Mouse (Mus musculus) layer of hippocampus, adult 9-10 months (tissue): ENCODE measurements at regions not wholly inside any gene's neighbourhood (a gene's known extent, or its start where the extent isn't known, plus 50 kb on each side); places are given as distances from the start of the nearest gene placed in this dataset.

Source experiments
- DNase-seq: peaks from one replicate; pipeline ENCODE4 v3.0.0; 2022; ENCODE audit warnings: low spot score

DNA sequence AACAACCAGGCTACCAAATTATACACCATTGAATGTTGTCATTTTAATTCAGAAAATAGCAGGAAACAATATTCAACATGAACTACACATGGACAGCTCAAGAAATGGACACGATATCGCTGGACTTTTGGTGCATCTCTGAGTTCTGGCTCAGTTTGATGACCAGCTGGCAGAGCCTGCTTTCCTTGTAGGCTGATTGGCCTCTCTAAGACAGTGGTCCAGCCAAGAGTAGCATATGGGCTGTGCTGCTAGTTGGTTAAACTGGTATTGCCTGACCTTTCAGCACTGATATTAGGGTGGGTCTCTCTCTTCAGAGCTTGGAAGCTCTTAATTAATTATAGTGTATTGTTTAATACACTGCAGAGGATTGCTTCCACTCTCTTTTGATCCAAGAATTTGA, 705.8 kb upstream of the Ddx18 start:
- no peak for DNase-seq

DNA sequence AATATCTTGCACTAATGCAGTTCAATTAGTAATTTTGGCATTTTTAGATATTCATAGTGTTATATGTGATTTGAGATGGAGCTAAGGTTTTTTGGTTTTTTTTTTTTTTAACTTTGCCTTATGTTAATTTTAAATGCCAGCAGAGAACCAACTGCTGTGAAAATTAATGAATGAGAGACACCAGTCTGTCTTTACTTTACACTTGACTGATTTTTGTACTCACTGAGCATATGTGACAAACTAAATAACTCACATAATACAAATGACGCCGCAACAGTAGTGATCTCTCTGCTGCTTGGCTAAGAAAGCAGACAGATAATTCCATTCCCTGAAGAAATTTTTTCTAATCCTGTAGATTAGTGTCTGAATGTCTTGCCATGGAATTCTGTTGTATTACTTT, 675.2 kb upstream of the Ddx18 start:
- no peak for DNase-seq

DNA sequence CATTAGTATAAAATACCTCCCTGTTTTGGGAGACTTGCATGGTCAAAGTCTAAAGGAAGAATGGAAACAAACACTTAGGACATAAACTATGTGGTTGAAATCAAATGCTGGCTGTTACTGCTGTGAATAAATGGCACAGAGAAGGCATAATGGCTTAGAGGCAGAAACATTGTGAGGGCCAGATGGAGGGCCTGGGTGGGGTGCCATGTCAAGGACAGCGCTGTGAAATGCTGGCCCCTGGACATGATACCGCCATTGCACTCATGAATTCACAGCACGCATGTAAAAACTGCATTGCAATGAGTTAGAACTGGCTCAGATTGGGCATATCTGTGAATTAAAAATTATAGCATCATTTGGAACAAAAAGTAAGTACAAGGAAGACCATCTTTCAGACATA, 673.7 kb upstream of the Ddx18 start:
- no peak for DNase-seq

DNA sequence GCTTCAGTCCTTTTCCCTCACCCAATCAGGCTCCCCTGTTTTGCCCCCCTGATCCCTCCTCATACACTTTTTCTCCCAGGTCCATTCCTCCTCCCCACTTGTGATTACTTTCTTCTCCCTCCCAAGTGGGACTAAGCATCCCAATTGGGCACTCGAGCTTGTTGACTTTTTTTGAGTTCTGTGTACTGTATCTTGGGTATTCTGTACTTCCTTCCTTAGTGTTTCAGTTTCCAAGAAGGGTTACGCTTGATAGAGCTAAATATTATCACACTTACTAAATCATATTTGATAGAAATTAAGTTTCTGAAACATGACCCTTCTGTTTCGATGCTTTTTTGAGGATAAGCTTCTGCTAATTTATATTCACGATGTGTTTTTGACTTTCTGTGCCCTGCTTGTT, 662.7 kb upstream of the Ddx18 start:
- no peak for DNase-seq

DNA sequence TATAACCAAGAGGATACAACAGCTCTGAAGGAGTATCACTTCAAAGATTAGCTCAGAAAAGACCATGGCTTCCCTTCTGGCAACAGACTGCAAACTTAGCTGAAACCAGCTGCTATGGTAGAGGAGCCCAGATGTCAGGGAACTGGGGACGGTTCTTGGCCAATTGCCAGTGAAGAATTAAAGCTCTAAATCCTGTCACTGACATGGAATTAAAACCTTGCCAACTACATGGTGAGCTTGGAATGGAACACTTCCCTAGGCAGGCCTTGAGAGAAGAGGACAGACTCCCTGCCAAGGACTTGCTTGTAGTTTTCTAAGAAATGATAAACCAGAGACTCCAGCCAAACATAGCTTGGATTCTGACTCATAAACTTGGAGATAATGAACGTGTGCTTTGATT, 644.7 kb upstream of the Ddx18 start:
- peak; percentile 6 for DNase-seq

DNA sequence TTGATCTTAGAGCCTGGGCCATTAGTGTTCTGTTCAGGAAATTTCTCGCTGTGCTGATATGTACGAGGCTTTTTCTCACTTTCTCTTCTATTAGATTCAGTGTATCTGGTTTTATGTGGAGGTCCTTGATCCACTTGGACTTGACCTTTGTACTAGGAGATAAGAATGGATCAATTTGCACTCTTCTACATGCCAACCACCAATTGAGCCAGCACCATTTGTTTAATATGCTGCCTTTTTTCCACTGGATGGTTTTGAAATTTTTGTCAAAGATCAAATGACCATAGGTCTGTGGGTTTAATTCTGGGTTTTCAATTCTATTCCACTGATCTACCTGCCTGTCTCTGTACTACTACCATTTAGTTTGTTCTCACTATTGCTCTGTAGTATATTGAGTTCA, 640.8 kb upstream of the Ddx18 start:
- no peak for DNase-seq

DNA sequence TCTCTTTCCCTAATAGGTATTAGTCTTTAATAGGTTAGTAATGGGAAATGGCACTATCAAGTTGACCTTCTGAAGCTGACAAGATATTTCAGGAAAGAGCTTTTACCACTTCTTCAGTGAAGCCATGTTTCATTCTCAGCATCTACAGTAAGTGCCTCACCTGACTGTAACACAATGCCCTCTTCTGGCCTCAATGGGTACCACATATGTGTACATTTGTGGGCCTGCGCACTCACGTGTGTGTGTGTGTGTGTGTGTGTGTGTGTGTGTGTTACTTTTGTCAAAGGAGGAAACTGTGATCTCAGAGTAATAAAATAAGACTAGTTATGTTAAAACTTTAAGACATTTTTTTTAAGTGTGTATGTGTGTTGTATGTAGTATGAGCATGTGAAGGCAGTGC, 601.8 kb upstream of the Ddx18 start:
- no peak for DNase-seq

DNA sequence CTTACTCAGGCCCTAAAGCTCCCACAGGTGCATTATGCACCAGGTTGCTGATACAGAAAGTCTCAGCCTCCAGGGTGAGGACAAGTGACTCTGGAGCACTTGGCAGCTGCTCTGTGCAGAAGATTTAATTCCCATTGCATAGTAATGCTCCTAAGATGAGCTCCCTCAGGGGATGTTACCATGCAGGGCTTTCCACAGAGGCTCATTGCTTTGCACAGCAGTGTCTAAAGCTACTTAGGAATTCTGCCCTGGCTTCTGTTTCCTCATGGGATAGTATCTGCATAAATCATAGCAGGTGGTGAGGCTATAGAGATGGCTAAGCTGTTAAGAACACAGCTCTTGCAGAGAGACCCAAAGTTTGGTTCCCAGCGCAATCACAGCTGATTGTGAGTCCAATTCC, 594.0 kb upstream of the Ddx18 start:
- no peak for DNase-seq

DNA sequence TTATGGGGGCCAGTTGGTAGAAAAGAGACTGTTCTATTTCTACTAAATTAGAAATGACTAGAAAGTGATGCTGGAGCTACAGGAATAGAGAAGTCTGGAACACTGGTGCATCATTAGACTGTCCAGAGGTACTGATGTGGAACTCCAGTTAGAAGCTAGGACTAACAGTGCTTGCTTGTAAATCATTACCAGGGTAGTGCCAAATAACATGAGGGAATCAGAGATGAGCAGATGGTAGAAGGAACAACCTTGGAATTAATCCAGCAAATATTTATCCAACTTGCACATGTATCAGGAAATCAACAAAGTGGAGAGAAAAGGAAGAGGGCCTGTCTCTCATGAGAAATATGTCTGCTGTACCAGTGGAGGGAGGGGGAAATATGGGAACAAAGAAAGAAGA, 573.6 kb upstream of the Ddx18 start:
- DNase-seq = peak; percentile 15

DNA sequence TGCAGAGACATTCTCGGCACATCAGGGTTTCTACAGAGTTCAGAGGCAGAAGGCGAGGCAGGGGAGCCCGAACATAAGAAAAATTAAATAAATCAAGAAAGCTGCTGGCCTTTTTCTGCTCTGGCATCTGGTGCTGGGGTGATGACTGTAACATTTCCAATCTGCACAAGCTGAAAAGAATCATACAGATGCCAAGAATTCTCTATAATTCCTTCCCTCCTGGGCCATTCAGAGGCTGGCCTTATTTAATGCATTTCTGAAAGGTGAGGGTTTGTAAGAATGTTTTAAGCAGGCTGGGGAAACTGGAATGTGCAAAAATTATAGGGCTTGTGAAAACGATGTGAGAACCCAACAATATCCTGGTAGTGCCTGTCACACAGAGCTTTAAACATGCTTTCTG, 556.2 kb upstream of the Ddx18 start:
- no peak for DNase-seq

DNA sequence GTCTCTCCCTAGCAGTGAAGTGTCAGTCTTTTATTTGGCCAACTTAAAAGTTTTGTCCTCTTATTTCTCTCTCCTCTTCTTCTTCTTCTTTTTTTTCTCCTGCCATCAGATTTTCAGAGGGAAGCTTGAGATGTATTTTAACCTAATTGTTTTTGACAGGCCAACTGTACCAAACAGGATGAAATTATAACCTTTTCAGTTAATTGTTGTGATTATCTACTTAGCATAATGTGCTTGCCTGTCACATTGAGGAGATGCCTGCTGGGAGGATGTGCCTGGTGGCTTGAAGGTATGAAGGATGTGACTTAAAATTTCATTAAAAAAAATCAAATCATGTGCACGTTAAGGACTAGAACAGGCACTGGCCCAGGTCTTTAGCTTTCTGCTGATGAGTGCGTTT, 527.9 kb upstream of the Ddx18 start:
- DNase-seq = no peak

DNA sequence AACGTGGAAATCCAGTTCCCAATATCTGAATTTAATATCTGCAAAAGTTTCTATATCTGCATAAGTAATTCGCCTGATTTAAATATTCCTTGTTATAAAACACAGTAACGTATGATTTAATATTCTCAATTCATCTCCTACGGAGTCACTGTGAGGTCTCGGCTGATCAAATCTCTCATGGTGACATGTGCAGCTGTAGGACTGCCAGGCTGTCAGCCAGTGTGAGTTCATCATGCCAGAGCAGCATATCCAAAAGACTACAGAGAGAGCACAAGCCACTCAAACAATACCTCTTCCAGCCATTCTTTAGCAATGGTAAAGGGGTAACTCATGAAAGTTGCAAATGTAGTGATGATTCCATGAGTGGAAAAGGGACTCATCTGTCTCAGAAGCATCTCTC, 514.7 kb upstream of the Ddx18 start:
- DNase-seq = no peak

DNA sequence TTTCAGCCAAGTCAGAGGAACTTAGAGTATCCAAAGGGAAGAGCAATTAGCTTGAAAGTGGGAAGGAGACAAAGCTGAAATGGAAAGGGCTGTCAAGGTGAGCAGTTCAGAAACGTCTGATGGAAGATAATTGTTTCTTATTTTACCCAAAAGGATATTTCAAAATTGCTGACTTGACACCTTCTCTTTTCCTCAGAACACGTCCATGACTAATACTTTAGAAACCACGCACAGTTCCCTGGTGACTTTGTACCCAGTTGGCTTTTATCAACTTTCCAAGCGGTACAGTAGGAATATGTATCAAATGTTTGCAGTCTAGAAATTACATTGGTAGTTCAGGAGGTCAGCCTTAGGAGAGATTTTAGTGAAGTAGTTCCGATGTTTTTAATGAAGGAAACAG, 508.3 kb upstream of the Ddx18 start:
- DNase-seq = no peak

DNA sequence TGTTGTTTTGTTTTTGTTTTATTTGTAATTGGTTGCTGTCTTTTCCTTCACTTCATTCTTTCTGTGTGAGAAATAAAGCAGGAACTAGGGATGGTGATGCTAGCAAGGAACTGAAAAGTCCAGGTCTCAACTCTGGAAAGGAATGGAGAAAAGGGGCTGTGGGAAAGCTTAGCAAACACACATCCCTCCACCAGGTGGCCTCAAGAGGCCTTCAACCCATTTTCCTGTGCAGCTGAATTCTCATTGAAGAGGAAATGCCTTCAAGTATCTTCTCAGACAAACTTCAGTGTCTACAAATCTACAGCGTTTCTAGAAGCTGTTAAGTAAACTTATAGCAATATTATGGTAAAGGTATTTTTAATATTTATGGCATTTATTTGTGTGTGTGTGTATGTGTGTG, 487.4 kb upstream of the Ddx18 start:
- no peak for DNase-seq

DNA sequence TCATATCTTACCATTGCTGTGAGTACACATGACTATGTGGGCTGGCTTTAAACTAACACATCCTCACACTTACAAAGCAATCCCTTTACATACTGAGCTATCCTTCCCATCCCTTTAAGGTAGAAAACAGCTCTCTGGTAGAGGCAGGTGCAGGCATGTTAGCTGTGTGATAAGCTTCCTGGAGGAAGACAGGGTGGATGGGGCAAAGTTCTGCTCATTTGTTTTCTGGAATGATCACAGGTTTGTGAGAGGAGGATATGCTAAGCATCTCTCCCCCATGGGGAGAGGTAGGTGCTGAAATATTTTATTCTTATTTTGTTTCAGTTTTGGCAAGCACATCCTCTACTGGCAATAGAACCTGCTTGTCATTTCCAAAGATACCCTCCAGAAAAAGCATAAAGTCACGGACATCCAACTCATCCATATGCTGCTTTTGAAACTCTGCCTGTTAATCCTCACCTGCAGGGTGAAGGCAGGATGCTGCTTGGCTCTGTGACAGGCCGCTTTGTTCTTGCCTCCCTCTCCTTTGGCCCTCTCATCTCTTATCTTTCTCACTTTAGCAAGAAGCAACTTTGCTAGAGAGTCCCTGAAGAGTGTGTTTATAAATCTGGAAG, 480.4 kb upstream of the Ddx18 start:
- DNase-seq = no peak

DNA sequence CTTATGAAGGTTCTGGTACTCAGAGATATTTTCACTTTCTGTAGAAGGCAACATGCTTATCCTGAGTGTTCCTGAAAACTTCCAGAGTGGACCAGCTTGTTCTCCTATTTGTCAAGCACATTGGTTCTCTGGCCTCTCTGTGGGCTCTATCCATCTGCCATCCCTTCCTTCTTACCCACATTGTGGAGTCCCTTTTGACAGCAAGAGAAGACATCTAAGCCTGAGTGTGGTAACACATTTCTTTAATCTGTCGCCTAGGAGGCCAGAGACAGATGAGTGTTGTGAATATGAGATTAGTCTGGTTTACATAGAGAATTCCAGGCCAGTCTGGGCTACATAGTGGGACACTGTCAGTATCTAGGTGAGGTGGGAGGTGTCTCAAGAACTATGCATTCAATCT, 476.1 kb upstream of the Ddx18 start:
- no peak for DNase-seq

DNA sequence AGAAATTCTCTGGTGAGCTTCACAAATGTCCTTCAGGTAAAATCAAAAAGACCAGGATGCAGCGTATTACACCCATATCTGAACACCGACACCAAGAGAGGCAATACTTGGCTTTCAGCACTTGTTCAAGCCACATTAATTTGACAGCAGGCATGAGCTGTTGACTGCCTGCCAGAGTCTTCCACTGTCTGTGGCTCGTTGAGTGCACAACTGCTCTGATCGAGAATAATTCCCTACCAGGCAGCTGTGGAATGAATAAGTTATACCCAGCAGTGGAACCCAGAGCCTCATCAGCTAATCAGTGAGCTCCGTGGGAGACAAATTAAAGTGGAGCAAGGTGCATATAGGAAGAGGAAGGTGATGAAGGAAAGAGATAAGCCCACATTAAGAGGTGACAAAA, 475.3 kb upstream of the Ddx18 start:
- DNase-seq = no peak

DNA sequence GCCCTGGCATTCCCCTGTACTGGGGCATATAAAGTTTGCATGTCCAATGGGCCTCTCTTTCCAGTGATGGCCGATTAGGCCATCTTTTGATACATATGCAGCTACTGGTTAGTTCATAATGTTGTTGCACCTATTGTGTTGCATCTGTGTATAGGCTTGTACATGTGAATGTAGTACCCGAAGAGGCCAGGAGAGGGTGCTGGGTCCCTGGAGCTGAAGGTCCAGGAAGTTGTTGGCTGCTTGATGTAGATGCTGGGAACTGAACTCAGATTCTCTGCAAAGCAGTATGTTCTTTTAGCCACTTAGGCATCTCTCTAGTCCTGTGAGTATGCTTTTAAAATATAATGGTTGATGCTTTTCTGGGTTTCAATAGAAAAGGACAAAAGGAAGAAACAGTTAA, 440.0 kb upstream of the Ddx18 start:
- no peak for DNase-seq

DNA sequence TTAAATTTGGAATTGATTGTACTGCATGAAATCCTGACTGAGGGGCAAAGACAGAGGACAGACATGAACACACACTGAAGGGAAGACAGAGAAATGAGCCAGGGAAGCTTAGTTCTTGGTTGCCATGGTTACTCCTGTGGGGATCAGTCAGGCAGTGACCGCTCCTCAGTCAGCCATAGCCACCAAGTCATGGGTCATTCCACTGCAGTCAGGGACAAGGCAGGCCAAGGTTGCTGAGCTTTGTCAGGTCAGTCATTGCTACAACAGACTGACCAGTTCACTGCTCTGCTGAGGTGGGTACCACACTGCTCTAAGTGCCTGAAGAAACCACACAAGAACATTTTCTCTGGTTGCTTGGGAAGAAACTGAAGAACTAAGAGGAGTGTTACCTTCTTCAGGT, 428.7 kb upstream of the Ddx18 start:
- DNase-seq = no peak

DNA sequence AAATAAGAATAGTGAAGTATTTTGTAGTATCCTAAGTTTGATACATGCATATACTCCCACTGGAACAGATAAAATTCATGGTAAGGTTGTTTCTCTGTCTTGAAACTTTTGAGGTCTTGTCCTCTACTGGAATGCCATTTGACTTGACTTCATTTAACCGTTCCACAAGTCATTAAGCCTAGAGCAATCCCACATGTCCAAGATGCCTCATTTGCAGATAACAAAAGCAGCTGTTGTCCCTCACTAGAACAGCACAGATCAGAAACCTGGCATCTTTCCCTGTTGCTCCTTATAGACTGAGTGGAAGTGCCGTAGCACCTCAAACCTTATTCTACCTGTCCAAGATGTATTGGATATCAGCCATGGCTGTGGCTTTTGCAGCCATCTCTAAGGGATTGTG, 422.9 kb upstream of the Ddx18 start:
- no peak for DNase-seq

DNA sequence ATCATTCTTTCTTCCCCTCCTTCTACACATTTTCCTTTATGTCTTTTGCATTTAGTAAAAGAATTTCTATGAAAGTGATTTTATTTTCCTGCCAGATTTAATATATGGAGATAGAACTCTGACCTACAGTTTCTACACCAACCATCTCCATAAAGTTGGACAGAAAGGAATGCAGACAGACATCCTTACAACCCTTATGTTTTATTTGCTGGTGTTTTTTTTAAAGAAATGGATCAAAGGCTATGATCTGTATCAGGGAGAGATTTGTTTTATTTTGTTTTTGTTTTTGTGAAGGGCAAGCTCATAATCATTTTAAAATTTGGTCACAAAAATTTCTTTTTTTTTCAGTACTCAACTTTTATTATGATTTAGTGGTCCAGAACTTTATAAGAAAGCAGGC, 391.2 kb upstream of the Ddx18 start:
- no peak for DNase-seq

DNA sequence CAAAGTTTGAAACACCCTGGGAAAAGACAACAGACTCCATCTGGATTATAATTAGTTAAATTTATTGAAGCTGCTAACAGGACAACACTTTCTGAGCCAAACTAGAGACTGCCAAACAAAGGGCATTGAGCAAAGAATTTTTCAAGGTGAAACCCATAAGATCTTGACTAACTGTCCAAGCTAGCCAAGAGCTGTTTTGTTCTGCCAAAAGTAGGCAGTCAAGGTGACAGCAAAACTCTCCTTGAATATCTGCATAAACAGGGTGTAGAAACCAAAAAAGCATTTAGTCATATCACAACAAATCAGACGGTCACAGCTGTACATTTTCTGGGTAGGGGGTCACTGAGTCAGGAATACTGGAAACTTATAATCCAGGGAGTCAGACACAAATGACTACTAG, 368.1 kb upstream of the Ddx18 start:
- DNase-seq = no peak
